Mouse (Mus musculus): ENCODE measurements around the gene Ccdc136. TPM values are rescaled to one million over a fixed set of nuclear protein-coding genes. Genes with fewer than 3 reads are reported as not detected.

Gene Ccdc136
- 8.8 and 13.6 TPM in 2 replicates for polyA plus RNA-seq (2015; fragmentation: Nextera tagmentation; extraction: Ambion mirVana)

DNA sequence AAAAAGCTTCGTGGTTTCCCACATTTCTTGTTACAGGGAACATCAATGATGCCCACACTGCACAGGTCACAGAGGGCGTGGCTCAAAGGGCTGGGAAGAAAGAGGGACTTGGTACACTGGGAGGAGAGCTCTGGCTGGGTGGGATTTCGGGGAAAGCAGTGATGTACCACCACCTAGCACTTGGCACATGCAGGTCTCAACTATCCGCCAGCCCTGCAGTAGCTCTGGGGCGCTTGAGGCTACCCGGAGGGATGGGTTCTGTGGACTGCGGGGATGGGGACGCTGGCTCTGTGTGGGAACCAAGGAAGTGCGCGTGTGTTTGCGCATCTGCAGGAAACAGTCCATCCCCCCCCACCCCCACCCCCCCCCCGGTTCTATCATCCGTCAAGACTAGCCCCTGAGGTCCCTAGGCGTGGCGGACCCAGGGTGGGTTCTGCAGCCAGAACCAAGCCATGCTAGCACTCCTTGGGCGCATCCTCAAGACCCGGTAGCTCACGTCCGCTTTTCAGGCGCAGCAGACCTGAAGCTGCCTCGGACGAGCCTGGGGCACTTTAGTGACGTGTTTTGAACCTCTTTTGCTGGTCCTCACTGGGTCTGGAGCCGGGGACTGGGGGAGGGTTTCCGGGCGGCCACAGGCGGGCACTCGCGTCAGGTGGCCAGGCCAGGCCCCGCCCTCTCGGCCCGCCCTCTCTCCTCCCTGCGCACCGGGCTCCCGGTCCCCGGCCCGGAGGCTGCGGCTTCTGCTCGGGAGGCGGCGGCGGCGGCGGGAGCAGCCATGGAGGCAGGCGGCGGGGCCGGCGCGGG, at the start of gene Ccdc136:
Ccdc136 (plus strand) TSS at position 400 of the 804 bp plus-strand sequence.

DNA sequence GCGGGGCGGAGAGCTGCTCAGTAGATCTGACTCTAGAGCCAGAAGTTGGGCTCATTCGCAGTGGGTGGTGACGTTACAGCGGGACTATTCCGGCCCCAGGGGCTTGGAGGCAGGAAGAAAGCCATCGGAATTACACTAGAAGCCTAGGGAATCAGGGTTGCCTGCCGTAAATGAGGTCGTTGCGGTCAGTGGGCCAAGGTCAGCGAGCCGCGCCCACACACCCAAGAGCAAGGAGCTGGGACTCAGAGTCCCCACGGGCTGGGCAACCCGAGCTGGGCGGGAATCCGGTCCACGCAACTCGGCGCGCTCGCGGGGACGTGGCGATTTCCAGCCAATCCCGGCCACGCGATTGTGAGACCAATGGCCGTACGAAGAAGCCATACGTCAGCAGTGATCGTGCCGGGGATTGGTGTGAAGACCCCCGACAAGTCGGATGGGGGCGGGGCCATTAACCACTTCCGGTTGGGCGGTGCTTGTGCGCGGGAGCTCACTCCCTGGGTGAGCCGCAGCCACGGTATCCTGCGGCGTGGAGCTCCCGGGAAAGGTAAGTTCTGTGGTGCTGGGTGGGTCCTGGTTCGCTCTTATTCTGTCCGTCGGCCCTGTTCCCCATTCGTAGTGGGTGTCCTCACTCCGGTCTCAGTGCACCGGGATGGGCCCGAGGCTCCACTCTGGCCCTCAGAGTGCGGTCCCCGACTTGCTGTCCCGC, 48.3 kb upstream of the Ccdc136 start, which contains the start of gene Calu:
Calu (plus strand) TSS at position 405 of the 706 bp plus-strand sequence.

DNA sequence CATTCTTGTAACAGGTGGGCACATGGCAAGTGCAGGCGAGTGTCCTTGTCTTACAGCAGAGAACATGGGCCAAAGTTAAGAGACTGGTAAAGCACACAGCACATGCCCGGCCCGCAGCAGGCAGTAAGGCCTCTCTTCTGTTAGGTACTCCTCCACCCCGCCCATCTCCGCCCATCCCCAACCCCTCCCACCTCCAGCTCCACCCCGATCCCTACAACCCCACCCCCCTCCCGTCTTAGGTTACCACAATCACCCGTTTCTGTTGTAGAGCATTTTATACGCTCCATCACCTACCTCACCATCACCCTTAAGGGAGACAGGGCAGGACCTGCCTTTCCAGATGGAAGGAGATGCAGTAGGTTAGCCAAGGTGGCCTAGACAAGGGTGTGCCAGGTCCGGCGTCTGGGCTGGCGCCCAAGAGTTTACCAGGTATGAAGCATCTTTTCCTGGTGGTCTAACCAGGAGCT, 8.0 kb upstream of the Ccdc136 start, which contains the start of gene Opn1sw:
Opn1sw (minus strand) TSS at position 417 of the 467 bp plus-strand sequence.

GRCm38 (mm10) chr6:29433038-29433803, 37.1 kb downstream of the Ccdc136 start, which contains the start of gene Flnc:
TSS of gene Flnc (plus strand) at chr6:29433256.

DNA sequence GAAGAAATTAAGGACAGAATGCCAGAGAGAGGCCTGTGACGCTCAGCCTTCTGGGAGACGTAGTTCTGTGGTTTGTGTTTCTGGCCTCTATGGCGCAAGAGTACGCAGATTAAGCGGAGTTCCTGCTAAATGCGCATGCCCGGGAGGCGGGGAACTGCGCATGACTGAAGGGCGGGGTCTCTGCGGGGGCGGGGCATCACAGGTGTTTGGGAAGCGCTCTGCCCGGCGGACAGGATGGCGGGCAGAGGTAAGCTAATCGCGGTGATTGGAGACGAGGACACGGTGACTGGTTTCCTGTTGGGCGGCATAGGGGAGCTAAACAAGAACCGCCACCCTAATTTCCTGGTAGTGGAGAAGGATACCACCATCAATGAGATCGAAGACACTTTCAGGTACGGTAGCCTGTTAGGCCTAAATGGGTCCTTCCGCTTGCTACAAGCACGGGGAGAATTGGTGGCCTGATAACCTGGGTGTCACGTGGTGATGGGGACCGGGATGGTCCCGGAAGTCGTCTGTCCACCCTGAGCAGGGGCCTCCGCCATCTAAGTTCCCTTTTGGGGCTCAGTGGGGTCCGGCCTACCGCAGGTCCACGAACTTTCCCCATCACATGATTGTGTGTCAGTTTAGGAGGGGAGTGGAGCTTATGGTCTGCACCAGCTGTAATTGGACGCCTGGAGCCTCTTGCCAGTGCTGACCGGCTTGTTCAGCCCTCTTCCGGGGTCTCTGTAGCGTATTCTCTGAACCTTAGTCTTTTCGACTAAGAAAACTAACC, 71.7 kb downstream of the Ccdc136 start, which contains the start of gene Atp6v1f:
Atp6v1f (plus strand) TSS at position 136 of the 772 bp plus-strand sequence.

DNA sequence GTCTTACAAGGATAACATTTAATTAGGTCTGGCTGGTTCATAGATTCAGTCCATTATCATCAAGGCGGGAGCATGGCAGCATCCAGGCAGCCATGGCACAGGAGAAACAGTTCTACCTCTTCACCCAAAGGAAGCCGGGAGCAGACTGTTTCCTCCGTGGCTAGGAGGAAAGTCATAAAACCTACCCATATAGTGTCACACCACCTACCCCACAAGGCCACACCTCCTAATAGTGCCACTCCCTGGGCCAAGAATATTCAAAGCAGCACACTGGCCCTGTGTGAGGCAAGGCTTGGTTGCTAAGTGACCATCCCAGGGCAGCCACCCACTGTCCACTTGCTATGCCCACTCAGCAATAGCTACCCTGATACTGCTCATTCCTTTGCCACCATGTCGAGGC, 75.0 kb downstream of the Ccdc136 start, which contains the start of gene Atp6v1fnb:
Atp6v1fnb (plus strand) TSS at position 301 of the 400 bp plus-strand sequence.

Small RNA genes within 50 kb of the gene (microRNA-seq; reads per million reads assigned to microRNA genes)
- gene Gm26220 (ENCODE audit: borderline replicate concordance, insufficient number of aligned reads) = not detected
- not detected for gene Gm44354 (ENCODE audit: borderline replicate concordance, insufficient number of aligned reads)

Other genes with a start within 250 kb of the Ccdc136 start
- 14.1 and 17.4 TPM in 2 replicates for gene Rbm28, start 231.3 kb upstream of the Ccdc136 start, polyA plus RNA-seq (2015; fragmentation: Nextera tagmentation; extraction: Ambion mirVana)
- gene Prrt4, start 216.7 kb upstream of the Ccdc136 start, polyA plus RNA-seq (2015; fragmentation: Nextera tagmentation; extraction: Ambion mirVana) = 3.7 and 5.0 TPM in 2 replicates
- gene Impdh1, start 179.9 kb upstream of the Ccdc136 start, polyA plus RNA-seq (2015; fragmentation: Nextera tagmentation; extraction: Ambion mirVana) = 23.4 and 44.1 TPM in 2 replicates
- 35.7 and 39.2 TPM in 2 replicates for gene Hilpda, start 123.8 kb upstream of the Ccdc136 start, polyA plus RNA-seq (2015; fragmentation: Nextera tagmentation; extraction: Ambion mirVana)
- gene Fam71f2, start 116.7 kb upstream of the Ccdc136 start, polyA plus RNA-seq (2015; fragmentation: Nextera tagmentation; extraction: Ambion mirVana) = 0.22 TPM in 1 of 2 replicates, not detected in the other
- gene Fam71f1, start 77.2 kb upstream of the Ccdc136 start, polyA plus RNA-seq (2015; fragmentation: Nextera tagmentation; extraction: Ambion mirVana) = 0.11 TPM in 1 of 2 replicates, not detected in the other
- 204 and 210 TPM in 2 replicates for gene Calu, start 48.2 kb upstream of the Ccdc136 start, polyA plus RNA-seq (2015; fragmentation: Nextera tagmentation; extraction: Ambion mirVana)
- 0.28 and 1.2 TPM in 2 replicates for gene Opn1sw, start 7.8 kb upstream of the Ccdc136 start, polyA plus RNA-seq (2015; fragmentation: Nextera tagmentation; extraction: Ambion mirVana)
- 2.9 and 3.7 TPM in 2 replicates for gene Flnc, start 36.9 kb downstream of the Ccdc136 start, polyA plus RNA-seq (2015; fragmentation: Nextera tagmentation; extraction: Ambion mirVana)
- gene Atp6v1f, start 71.4 kb downstream of the Ccdc136 start, polyA plus RNA-seq (2015; fragmentation: Nextera tagmentation; extraction: Ambion mirVana) = 380 and 427 TPM in 2 replicates
- gene Atp6v1fnb, start 75.1 kb downstream of the Ccdc136 start, polyA plus RNA-seq (2015; fragmentation: Nextera tagmentation; extraction: Ambion mirVana) = not detected in 2 replicates
- 4.1 and 5.9 TPM in 2 replicates for gene Kcp, start 111.6 kb downstream of the Ccdc136 start, polyA plus RNA-seq (2015; fragmentation: Nextera tagmentation; extraction: Ambion mirVana)
- gene Irf5, start 130.3 kb downstream of the Ccdc136 start, polyA plus RNA-seq (2015; fragmentation: Nextera tagmentation; extraction: Ambion mirVana) = 6.1 and 6.5 TPM in 2 replicates
- gene Tnpo3, start 213.6 kb downstream of the Ccdc136 start, polyA plus RNA-seq (2015; fragmentation: Nextera tagmentation; extraction: Ambion mirVana) = 27.9 and 40.3 TPM in 2 replicates

Measured in adrenal gland, postnatal 0 days (tissue).